Mouse (Mus musculus) testis, adult 2 months (tissue): ENCODE results near the gene AC129217.1.

Experiments
- CTCF ChIP-seq: fragments of 200-500 bp; IDR thresholded peaks from 2 replicates; pipeline ENCODE4 v1.5.1; 2012; ENCODE audit warnings: low read depth, mild to moderate bottlenecking, inconsistent platforms, low read length, moderate library complexity; ENCODE audit not compliant: control insufficient read depth, insufficient read depth, insufficient replicate concordance
- POLR2A ChIP-seq: fragments of 200-500 bp; IDR thresholded peaks from 2 replicates; pipeline ENCODE4 v1.6.1; 2012; ENCODE audit warnings: low read depth, mild to moderate bottlenecking, inconsistent platforms, low read length, moderate library complexity; ENCODE audit not compliant: control insufficient read depth

DNA sequence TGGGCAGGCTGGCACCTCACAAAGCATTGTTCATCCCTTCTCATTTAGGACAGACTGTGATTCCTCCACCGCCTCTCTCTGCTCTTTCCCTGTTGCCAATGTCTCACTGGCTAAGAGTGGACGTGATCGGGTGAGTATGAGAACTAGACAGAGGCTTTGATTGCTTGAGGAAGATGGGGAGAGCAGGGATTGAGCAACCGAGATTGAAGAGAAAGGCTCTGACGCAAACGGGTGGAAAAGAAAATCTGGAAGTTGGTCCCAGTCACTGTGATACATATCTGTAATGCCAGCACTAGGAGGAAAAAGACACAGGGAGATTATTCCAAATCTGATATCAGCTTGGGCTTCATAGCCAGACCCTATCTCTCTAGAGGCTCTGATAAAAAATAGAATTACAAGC lies 13.4 kb downstream of the AC129217.1 start:
- TF ChIP-seq CTCF (no peak), POLR2A (no peak)
